Mouse (Mus musculus) gastrocnemius, postnatal 14 days (tissue): ENCODE data around the gene Milr1. TPM values are rescaled to one million over a fixed set of nuclear protein-coding genes. Genes with fewer than 3 reads are reported as not detected.
"Not testable (repeated sequence)": the region's sequence is repeated elsewhere in the genome, so short reads cannot be mapped to it uniquely, and the experiment has no call there.

Experiments used
- DNase-seq: peaks from one replicate; pipeline ENCODE4 v3.0.0; 2021; ENCODE audit warnings: mixed read lengths
- intact Hi-C: fragments of 180-260 bp; cut with DNase I; formaldehyde crosslinking; loops from one replicate; pipeline ENCODE4 v1.15.1; 2025; ENCODE audit warnings: low total_unique reads
- total RNA-seq, 2 experiments: library from RNA; stranded (reverse); gene quantifications; 2 replicates each; pipeline ENCODE4 v1.2.3; 2021

Milr1 gene
- total RNA-seq, 2 experiments from 2014 or later, result 0.55 to 0.84 TPM

DNA sequence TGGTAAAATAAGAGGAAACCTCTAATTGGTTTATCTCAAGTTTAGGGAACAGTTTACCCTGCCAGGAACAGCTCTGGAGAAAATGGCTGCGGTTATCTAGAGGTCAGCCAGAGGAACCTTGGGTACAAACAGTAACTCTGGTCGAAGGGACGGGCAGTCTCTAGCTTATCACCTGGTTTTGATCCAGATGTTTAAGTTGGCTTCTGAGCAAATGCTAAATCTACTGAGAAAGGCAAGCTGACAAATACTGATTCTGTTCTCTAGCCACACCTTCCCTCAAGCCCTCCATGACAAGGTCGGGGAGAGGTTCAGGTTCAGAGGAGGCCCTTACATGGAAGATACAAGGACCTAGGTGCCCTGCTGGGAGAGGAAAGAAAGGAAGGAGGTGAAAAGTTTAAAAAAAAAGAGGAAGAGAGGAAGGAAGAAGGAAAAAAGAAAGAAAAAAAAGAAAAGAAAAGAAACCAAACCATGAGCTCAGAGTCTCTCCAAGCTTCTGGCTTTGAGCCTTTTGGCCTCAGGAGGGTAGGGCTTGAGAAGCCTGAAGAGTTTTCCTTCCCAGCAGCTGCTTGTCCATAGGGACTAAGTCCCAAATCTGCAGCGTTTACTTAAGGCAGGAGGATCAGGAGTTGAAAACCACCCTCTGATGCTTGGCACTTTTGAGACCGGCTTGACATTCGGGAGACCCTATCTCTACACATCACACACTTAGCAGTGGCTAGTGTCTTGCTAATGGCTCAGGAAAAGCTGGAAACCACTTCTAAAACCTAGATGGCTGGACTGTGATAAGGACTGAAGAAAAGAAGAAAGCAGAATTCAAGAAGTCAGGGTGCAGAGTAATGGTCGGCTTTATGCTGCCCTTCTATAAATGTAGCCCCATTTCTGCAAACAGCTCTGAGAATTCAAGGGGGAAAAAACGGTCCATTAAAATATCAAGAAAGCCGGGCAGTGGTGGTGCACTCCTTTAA is 22.3 kb upstream of the Milr1 start:
- intact Hi-C loops, result no loop called here
- DNase-seq, result no peak

DNA sequence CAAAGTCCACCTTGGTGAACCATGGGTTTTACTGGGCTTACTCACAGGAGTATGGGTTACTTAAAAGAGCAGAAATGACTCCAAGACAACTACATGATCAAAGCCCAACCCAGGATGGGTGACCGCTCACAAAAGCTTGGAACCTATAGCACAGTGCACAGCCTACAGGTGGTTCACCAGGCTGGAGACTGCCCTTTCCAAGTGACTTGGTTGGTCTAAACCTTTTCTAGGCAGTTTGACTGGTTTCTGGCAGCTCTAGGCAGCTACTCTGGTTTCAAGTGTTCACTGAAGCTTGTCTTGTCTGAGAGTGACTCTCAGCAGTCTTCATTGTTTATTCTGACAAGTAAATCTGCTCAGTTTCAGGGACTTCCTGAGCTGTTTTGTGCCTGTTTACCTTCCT is 21.4 kb upstream of the Milr1 start:
- DNase-seq, result no peak
- intact Hi-C loops, result no loop called here

DNA sequence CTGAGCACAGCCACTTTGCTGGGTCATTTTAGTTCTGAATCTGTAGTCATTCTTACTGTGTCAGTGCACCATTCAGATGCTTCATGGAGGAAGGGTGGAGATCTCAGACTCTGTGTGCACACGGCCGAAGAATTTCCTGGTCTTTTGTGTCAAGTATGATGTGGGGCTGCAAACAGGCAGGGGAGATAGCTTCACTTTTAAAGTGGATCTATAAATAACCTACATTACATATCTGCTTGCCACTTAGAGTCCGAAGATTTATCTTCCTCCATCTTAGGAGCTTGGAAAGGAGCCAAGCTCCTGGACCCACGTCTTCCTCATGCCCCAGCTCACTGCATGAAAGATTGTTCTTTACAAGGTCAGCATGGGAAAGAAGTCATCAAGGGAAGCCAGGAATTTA is 20.3 kb upstream of the Milr1 start:
- no peak for DNase-seq
- intact Hi-C loops, result no loop called here

DNA sequence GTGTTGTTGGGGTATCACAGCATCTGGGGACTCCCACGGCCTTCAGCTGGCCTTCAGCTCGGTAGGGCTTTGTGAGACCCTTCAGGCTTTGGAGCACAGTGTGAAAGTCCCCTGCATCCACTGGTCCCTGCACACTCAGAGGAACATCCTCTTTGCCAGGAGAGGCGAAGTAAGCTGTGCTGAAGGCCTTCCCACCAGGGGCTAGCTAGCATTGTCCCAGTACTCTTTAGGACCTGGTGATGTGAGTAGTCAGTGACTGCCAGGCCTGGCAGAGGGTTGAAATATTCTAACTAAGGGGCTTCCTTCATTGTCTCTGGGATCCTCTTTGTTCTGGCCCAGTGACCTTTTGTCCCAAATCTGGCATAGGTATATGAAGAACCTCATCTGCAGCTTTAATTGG is 14.4 kb upstream of the Milr1 start:
- intact Hi-C loops, result no loop called here
- no peak for DNase-seq

DNA sequence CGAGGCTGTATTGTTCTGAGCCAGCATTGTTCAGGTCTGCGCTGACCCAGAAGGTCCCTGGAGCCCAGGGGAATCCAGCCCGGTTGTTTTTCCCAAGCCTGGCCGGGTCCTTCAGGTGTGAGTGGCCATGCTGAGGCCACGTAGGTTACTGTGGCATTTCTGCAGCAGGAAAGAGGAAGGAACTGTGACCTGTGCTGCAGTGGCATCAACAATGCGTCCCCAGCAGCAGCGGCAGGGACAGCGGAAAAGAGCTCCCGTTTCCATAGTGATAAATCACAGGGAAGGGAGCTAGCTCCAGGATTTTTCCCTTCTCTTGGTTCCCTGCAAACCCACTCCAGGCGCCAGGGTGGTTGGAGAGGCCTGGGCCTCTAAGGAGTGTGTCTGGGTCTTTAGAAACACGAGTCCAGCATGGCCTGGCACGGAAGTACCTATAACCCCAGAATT is 13.8 kb upstream of the Milr1 start:
- intact Hi-C loops, result no loop called here
- DNase-seq, result peak; percentile 21

DNA sequence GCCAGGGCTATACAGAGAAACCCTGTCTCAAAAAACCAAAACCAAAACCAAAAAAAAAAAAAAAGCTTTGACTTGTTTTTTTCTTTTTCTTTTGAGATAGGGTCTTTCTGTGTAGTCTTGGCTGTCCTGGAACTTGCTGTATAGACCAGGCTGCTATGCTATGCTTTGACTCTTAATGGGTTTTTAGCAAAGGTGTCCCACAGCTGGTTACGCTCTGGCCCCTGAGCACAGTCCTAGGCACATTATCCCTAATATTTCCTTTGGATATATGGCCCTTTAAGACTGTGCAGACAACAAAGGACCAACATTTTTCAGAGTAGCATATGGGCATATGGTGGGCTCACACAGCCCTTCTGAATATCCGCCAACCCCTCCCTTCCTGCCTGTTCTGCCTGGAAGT is 11.9 kb upstream of the Milr1 start:
- intact Hi-C loops, result no loop called here

DNA sequence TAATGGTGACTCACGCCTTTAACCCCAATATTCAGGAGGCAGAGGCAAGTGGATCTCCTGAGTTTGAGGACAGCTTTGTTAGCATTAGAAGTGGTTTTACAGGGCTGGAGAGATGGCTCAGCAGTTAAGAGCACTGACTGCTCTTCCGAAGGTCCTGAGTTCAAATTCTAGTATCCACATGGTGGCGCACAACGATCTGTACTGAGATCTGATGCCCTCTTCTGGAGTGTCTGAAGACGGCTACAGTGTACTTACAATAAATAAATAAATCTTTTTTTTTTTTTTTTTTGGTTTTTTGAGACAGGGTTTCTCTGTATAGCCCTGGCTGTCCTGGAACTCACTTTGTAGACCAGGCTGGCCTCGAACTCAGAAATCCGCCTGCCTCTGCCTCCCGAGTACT is 10.3 kb upstream of the Milr1 start:
- intact Hi-C loops, DNase-seq: not testable (repeated sequence)

More for the DNA sequence above, 11.9 kb upstream of the Milr1 start:
- DNase-seq, result no peak

DNA sequence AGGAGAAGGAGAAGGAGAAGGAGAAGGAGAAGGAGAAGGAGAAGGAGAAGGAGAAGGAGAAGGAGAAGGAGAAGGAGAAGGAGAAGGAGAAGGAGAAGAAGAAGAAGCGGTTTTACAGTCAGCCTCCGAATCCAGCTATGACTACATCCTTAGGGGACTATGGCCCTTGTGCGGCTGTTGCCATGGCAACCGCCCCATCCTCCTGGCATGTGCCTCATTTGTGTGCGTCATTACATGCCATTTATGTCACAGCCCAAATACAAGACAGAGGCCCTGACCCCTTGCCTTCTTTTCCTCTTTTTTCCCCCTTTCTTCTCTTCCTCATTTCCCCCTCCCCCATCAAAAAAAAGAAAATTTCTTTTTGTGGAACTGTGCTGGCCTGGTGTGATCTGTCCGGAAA is 9.8 kb upstream of the Milr1 start:
- intact Hi-C loops, result no loop called here
- DNase-seq, result no peak

DNA sequence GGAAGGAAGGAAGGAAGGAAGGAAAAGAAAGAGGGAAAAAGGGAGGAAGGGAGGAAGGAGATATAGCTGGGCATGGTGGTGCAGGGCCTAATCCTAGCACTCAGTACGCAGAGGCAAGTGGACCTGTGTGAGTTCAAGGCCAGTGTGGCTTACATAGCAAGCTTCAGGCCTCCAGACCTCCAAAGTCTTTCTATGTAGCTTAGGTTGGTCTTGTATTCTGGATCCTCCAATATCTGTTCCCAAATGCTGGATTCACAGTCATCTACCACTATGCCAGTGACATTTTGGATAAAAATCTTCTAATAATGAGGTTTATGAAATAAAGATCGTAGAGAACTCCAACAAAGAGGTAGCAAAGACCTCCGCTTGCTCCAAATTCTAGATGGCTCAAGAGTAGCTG is 9.2 kb upstream of the Milr1 start:
- DNase-seq, result no peak
- intact Hi-C loops, result no loop called here

DNA sequence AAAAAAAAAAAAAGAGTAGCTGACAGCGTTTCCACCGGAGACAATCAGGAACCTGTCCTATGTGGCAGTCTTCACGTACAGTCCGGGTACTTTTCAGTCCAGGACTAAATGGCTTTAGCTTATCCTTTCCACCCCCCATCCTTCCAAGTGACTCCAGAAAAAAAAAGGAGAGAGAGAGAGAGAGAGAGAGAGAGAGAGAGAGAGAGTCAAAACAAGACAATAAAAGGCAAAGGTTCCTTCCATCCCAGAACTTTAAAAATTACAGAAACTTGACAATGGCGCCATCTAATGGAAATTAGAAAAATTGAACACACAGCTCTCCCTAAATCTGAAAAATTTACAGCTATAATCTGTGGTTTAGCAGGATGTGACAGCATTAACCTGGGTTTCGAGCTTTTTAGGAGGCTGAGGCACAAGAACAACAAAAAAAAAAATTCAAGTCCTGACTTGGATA is 8.6 kb upstream of the Milr1 start:
- no peak for DNase-seq
- intact Hi-C loops, result no loop called here

DNA sequence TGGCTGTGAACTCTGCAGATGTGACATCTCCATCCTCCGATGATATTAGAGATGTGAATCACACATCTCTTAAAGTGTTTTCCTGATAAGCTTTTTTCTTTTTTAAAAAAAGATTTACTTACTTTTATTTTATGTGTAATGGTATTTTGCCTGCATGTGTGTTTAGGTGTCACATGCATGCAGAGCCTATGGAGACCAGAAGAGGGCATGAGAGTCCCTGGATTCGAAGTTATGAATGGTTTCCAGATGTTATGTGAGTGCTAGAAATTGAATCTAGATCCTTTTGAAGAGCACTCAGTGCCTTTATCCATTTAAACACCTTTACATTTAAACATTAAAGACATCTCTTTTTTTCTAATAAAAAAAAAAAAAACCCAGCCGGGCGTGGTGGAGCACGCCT is 6.1 kb upstream of the Milr1 start:
- intact Hi-C loops, result loop anchor here (2.0 kb wide), 1 partner anchor 96 kb away; no protein-coding TSS in a partner anchor
- DNase-seq, result no peak

DNA sequence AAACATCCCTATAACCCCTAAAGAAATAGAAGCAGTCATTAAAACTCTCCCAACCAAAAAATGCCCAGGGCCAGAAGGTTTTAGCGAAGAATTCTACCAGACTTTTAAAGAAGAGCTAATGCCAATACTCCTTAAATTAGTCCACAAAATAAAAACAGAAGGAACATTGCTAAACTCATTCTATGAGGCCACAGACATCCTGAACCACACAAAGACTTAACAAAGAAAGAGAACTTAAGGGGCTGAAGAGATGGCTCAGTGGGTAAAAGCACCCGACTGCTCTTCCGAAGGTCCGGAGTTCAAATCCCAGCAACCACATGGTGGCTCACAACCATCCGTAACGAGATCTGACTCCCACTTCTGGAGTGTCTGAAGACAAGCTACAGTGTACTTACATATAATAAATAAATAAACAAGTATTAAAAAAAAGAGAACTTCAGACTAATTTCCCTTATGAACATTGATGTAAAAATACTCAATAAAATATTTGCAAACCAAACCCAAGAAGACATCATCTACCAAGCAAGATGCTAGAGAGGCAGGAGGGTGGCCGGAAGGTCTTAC is 1.4 kb upstream of the Milr1 start:
- DNase-seq, result not testable (repeated sequence)
- intact Hi-C loops, result loop anchor here (10.0 kb wide), 1 partner anchor 245 kb away; no protein-coding TSS in a partner anchor

DNA sequence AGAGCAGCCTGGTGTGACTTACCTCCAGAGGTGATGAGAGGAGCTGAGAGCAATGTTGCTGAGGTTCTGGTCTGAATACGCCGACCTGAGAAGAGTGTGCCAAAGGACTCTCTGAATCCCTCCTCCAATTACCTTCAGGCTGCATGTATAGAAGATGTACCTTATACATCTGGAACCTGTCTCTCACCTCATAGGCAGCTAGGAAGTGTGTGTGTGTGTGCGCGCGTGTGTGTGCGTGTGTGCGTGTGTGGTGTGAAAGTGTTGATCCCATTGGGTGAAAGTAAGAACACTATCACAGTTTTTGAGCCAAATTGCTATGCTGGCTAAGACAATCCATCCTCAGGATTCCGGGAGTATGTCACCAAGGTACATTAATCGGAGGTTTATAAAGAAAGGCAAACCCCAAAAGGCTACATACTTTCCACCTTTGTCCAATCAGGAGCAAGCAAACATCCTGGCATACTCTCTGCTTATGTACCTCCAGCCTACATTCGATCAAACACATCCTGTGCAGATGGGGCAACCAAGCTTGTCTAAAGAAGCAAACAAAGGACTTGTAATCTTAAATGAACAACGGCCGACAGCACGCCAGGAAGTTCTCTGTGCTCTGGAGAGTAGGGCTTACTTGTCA is 790 bp upstream of the Milr1 start, which contains the start of gene Pecam1:
Pecam1 (minus strand) TSS at position 508 of the 631 bp plus-strand sequence.
- no peak for DNase-seq
- intact Hi-C loops, result loop anchor here (10.0 kb wide), 1 partner anchor 245 kb away; no protein-coding TSS in a partner anchor

DNA sequence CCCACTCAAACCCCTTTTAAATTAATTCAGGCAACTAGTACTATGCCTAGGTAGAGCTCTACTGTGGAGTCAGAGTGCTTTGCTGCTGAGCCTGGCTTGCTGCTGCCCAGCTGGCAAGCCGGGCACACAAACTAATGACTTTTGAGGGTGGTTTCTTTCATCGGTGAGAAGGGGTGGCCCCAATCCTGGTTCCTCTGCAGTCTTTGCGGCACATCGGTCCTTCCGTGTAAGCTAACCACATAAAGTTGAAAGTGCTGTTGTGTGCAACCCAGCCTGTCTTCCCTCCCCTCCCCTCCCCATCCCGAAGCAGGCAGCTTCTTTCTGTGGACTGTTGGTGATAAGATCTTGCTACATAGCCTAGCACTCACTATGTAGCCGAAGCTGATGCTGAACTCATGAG is 1.1 kb downstream of the Milr1 start:
- intact Hi-C loops, result loop anchor here (10.0 kb wide), 1 partner anchor 247 kb away; no protein-coding TSS in a partner anchor
- DNase-seq, result no peak

DNA sequence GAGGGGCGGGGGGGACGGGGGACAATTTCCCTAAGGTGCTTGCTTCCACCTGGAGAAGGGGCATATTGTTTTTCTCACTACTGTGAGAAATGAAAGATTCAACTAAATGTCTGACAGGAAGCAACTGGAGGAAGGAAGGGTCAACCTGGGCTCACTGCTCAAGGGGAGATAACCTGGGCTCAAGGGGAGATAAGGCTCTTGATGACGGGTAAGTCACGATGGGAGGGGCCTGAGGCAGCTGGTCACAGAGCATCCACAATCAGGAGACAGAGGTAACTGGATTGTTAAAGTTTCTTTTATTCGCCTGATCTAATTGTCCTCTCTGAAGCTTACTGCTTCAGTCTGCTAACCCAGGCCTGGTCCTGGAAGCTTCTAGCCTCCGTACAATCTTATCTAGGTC is 2.3 kb downstream of the Milr1 start:
- intact Hi-C loops, result loop anchor here (10.0 kb wide), 1 partner anchor 249 kb away; no protein-coding TSS in a partner anchor
- no peak for DNase-seq

DNA sequence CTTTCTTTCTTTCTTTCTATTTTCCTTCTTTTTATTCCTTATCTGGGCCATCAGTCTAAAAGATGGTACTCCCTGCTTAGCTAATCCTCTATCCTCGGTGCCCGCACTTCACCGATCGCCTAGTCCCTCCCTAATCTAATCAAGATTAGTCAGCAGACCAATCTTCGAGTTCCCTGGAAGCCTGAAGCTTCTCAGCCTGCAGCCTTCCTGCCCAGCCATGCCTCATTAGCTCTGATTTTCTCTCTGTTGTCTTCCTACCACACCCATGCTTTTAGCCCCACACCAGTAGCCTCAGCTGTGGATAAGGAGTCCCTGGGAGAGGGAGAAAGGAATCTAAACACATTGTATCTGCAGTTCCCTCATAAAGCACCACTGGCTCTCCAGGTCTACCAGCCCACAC is 4.6 kb downstream of the Milr1 start:
- DNase-seq, result no peak
- intact Hi-C loops, result loop anchor here (10.0 kb wide), 1 partner anchor 251 kb away; no protein-coding TSS in a partner anchor

DNA sequence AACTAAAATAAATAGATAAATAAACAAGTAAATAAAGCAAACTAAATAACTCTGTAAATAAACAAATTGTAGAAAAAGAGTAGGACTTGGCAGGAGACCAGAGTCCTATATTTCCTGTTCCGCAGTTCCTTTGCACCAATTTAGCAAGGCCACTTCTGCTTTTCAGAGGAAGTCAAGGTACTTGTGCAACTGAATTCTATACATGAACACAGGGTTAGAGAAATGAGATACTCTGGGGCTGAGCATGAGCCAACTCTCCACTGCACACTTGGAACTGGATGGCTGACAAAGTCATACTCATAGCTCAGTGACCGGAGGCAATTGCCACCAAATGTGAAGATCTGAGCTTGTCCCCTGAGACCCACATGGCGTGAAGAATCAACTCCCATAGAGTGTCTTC is 8.0 kb downstream of the Milr1 start:
- intact Hi-C loops, result loop anchor here (10.0 kb wide), 1 partner anchor 254 kb away; no protein-coding TSS in a partner anchor
- DNase-seq, result no peak

DNA sequence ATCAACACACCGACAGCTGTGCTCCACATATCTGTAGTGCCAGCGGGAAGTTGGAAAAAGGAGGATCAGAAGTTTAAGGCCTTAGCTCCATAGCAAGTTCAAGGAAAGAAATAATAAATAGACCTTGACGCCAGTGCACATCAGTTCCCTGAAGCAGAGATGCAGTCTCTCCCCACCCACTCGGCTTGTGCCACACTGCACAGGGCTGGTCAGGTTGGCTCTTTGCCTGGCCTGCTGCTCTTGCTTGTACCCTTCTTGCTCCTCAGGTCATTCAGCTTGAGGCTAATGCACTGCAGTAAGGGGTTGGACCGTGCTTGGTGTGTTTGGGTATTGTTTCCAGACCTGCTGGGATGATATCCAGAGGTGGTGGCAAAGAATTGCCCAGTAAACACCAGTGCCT is 9.5 kb downstream of the Milr1 start:
- intact Hi-C loops, result no loop called here
- DNase-seq, result no peak

DNA sequence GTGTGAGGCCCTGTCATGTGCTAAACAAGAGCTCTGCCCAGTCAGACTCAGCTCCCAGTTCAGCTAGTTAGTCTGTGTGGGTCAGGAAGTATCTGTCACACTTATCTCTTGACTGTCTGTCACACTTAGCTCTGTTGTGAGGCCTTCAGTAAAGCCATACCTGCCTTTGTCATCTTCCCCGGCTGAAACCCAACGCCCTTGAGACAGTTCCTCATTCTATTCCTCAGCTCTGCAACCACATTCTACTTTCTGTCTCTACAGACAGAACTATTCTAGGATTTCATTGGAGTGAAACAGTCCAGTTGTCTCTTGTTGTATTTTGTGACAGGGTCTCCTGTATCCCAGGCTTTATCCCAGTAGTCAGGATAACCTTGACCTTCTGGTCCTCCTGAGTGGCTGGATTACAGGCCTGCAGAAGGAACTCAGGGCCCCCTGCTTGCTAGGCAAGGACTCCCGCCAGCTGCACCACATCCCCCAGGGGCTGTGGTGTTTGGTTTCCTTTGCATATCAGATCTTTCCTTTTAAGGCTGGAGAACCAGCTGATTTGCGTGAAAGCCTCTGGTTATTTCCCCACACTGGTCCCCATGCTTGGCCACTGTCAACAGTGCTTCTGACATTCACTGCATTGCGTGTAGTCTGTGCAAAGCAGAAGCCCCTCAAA is 11.2 kb downstream of the Milr1 start:
- DNase-seq, result peak; percentile 36
- intact Hi-C loops, result no loop called here
